Mouse (Mus musculus): ENCODE results near the gene Gm21762. TPM values are rescaled to one million over a fixed set of nuclear protein-coding genes. Genes with fewer than 3 reads are reported as not detected.

Gene Gm21762
- not detected for polyA plus RNA-seq (2014; fragmentation: Illumina TruSeq; extraction: RNeasy Lipid Tissue Mini Kit (QIAGEN cat#74804); ENCODE audit: low read depth, low replicate concordance)

DNA sequence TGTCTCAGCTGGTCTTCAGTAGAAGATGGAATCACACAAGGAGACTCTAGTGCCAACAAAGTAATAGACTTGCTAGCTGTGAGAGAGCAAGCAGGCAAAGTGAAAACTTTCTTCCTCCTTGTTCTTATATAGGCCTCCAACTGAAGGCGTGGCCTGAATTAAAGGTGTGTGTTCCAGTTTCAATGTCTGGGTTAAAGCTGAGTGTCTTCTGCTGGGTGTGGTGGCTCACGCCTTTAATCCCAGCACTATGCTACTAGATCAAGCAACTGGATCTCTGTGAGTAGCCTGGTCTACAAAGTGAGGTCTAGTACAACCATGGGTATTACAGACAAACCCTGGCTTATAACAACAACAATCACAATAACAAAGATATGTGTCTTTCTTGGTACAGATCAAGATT, at the start of gene Gm21762:
Gene Gm21762, minus strand, starts transcription at position 101 of the 400 bp plus-strand sequence.

DNA sequence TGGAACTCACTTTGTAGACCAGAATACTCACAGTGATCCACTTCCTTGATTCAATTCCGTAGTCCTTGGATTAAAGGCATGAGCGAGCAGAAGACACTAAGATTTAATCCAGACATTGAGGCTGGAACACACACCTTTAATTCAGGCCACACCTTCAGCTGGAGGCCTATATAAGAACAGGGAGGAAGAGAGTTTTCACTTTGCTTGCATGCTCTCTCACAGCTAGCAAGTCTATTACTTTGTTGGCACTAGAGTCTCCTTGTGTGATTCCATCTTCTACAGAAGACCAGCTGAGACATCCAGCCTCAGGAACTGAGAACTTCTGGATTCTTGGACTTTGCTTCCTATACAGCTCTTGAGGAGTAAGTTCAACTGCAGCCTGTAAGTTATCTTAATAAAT, 47.1 kb upstream of the Gm21762 start, which contains the start of gene AF067061:
Gene AF067061, plus strand, starts transcription at position 245 of the 400 bp plus-strand sequence.

DNA sequence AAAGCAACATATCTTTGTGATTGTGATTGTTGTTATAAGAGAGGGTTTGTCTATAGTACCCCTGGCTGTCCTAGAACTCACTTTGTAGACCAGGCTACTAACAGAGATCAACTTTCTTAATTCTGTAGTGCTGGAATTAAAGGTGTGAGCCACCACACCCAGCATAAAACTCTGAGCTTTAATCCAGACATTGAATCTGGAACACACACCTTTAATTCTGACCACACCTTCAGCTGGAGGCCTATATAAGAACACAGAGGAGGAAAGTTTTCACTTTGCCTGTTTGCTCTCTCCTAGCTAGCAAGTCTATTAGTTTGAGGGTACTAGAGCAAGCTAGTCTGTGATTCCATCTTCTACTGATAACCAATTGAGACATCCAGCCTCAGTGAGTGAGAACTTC, 23.1 kb upstream of the Gm21762 start, which contains the start of gene Gm21731:
Gene Gm21731, plus strand, starts transcription at position 301 of the 400 bp plus-strand sequence.

DNA sequence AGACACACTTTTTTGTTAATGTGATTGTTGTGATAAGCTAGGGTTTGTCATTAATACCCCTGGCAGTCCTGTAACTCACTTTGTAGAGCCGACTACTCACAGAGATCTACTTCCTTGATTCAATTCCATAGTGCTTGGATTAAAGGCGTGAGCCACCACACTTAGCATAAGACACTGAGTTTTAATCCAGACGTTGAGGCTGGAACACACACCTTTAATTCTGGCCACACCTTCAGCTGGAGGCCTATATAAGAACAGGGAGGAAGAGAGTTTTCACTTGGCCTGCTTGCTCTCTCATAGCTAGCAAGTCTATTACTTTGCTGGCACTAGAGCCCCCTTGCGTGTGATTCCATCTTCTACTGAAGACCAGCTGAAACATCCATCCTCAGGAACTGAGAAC, 43.6 kb downstream of the Gm21762 start, which contains the start of gene Gm21818:
Gene Gm21818, plus strand, starts transcription at position 301 of the 400 bp plus-strand sequence.

Other genes starting within 250 kb of the Gm21762 start
- gene Gm36079, start 188.9 kb downstream of the Gm21762 start, polyA plus RNA-seq (2014; fragmentation: Illumina TruSeq; extraction: RNeasy Lipid Tissue Mini Kit (QIAGEN cat#74804); ENCODE audit: low read depth, low replicate concordance), result not detected
- gene Gm21188, start 163.8 kb downstream of the Gm21762 start, polyA plus RNA-seq (2014; fragmentation: Illumina TruSeq; extraction: RNeasy Lipid Tissue Mini Kit (QIAGEN cat#74804); ENCODE audit: low read depth, low replicate concordance), result 0.34 TPM
- not detected for gene Gm20767, start 75.7 kb downstream of the Gm21762 start, polyA plus RNA-seq (2014; fragmentation: Illumina TruSeq; extraction: RNeasy Lipid Tissue Mini Kit (QIAGEN cat#74804); ENCODE audit: low read depth, low replicate concordance)
- gene Gm21818, start 43.5 kb downstream of the Gm21762 start, polyA plus RNA-seq (2014; fragmentation: Illumina TruSeq; extraction: RNeasy Lipid Tissue Mini Kit (QIAGEN cat#74804); ENCODE audit: low read depth, low replicate concordance), result not detected
- not detected for gene Gm21731, start 23.2 kb upstream of the Gm21762 start, polyA plus RNA-seq (2014; fragmentation: Illumina TruSeq; extraction: RNeasy Lipid Tissue Mini Kit (QIAGEN cat#74804); ENCODE audit: low read depth, low replicate concordance)
- gene AF067061, start 47.2 kb upstream of the Gm21762 start, polyA plus RNA-seq (2014; fragmentation: Illumina TruSeq; extraction: RNeasy Lipid Tissue Mini Kit (QIAGEN cat#74804); ENCODE audit: low read depth, low replicate concordance), result not detected
- gene BC147527, start 84.4 kb upstream of the Gm21762 start, polyA plus RNA-seq (2014; fragmentation: Illumina TruSeq; extraction: RNeasy Lipid Tissue Mini Kit (QIAGEN cat#74804); ENCODE audit: low read depth, low replicate concordance), result 0.58 TPM
- gene Tcstv3, start 100.9 kb upstream of the Gm21762 start, polyA plus RNA-seq (2014; fragmentation: Illumina TruSeq; extraction: RNeasy Lipid Tissue Mini Kit (QIAGEN cat#74804); ENCODE audit: low read depth, low replicate concordance), result not detected